Mouse (Mus musculus) heart, postnatal 0 days (tissue): ENCODE measurements at regions not wholly inside any gene's neighbourhood (a gene's known extent, or its start where the extent isn't known, plus 50 kb on each side); places are given as distances from the start of the nearest gene placed in this dataset.

Experiments
- CTCF ChIP-seq: IDR thresholded peaks from 2 replicates; pipeline ENCODE4 v1.5.1; 2016; ENCODE audit warnings: antibody characterized with exemption, control low read depth, low read depth
- EP300 ChIP-seq: IDR thresholded peaks from 2 replicates; pipeline ENCODE4 v1.6.1; 2016; ENCODE audit warnings: antibody characterized with exemption, low read depth

DNA sequence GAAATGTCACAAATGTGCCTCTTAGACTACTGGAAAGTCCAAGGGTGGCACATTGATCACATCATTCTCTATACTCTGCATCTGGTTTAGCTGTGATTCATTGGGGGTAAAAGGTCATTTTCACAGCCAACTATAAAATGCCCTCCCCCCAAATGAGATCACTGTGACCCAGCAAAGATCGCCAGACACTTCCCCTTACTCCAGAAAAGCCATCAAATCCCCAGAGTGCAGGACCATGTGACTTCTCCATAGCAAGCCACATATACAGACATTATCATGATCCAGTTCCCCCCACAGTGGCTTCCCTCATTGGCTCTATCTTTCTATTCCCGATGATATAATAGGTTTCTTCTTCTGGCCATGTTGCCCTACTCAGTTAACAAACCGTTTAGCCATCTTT is 163.6 kb upstream of the Map1b start:
- TF ChIP-seq CTCF, result no peak
- no peak; the same call in 1 of the 2 replicates for TF ChIP-seq EP300
